Mouse (Mus musculus) kidney, postnatal 4 days (tissue): ENCODE measurements around the gene Taar7d.
"Not testable (repeated sequence)": the region's sequence is repeated elsewhere in the genome, so short reads cannot be mapped to it uniquely, and the experiment has no call there.

ENCODE experiments used
- DNase-seq, 2 experiments: peaks; one replicate each; pipeline ENCODE4 v3.0.0; 2021; ENCODE audit warnings: mixed read lengths in 2 of 2

Taar7d gene

GRCm38 (mm10) chr10:24026922-24027321, at the start of gene Taar7d:
Taar7d (plus strand) TSS chr10:24027222.
- no peak for DNase-seq

- no peak for DNase-seq
Measured at GRCm38 (mm10) chr10:23977958-23978357, 49.1 kb upstream of the Taar7d start.

- DNase-seq: peak; percentile 80 to 86
Measured at GRCm38 (mm10) chr10:23978901-23979705, 47.9 kb upstream of the Taar7d start.

GRCm38 (mm10) chr10:23985546-23985945, 41.5 kb upstream of the Taar7d start, which contains the start of gene Taar6:
Taar6 (minus strand) TSS chr10:23985646.
- no peak for DNase-seq

GRCm38 (mm10) chr10:23986419-23986818, 40.6 kb upstream of the Taar7d start:
- DNase-seq: no peak

GRCm38 (mm10) chr10:23993381-23993780, 33.6 kb upstream of the Taar7d start, which contains the start of gene Taar7a:
Taar7a (minus strand) TSS chr10:23993481.
- no peak for DNase-seq

- DNase-seq: no peak
Measured at GRCm38 (mm10) chr10:23999639-24000038, 27.4 kb upstream of the Taar7d start, which contains the start of gene Taar7b. Taar7b (plus strand) TSS chr10:23999939.

- no peak for DNase-seq
Measured at GRCm38 (mm10) chr10:24006442-24006841, 20.6 kb upstream of the Taar7d start.

- DNase-seq: no peak
Measured at GRCm38 (mm10) chr10:24007034-24007433, 20.0 kb upstream of the Taar7d start.

- no peak for DNase-seq
Measured at GRCm38 (mm10) chr10:24008143-24008542, 18.9 kb upstream of the Taar7d start.

- no peak for DNase-seq
Measured at GRCm38 (mm10) chr10:24031347-24031746, 4.3 kb downstream of the Taar7d start.

- DNase-seq: no peak
Measured at GRCm38 (mm10) chr10:24037314-24037713, 10.3 kb downstream of the Taar7d start, which contains the start of gene Taar7e. Taar7e (plus strand) TSS chr10:24037614.

GRCm38 (mm10) chr10:24040120-24040869, 13.3 kb downstream of the Taar7d start:
- no peak for DNase-seq

- no peak for DNase-seq
Measured at GRCm38 (mm10) chr10:24049210-24049609, 22.2 kb downstream of the Taar7d start, which contains the start of gene Taar7f. Taar7f (plus strand) TSS chr10:24049510.

GRCm38 (mm10) chr10:24052039-24052438, 25.0 kb downstream of the Taar7d start:
- DNase-seq: no peak

- DNase-seq: no peak
Measured at GRCm38 (mm10) chr10:24058986-24059385, 32.0 kb downstream of the Taar7d start.

GRCm38 (mm10) chr10:24074751-24075150, 47.7 kb downstream of the Taar7d start:
- not testable (repeated sequence) for DNase-seq

- DNase-seq: not testable (repeated sequence)
Measured at GRCm38 (mm10) chr10:24076200-24076599, 49.2 kb downstream of the Taar7d start, which contains the start of gene Taar8a. Taar8a (plus strand) TSS chr10:24076500.
